Comparison of ENCODE assay signal across 18 mouse cellular contexts in the genomic region with DNA sequence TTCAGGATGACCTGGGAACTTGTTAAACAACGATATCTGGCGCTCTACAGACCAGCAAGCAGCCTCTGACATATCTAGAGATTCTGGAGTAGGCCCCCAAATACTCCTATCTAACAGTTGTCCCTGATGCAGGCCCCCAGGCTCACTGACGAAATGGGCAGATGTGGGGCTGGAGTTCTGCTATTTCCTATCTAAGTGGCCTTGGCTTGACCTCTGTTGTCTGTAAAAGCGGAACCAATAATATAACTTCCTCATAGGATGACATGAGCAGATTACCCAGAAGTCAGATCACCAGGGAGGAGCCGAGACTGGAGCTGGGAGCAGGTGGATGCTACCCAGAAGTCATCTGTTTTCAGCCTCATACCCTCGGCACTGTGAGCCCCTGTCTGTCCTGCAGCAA. TPM values are rescaled to one million over a fixed set of nuclear protein-coding genes. Genes with fewer than 3 reads are reported as not detected.
A peak's percentile ranks its signal among the peaks of the same experiment; 100 is the strongest.
DNase-seq lines count a peak whose midpoint lies in the region; ATAC-seq and TF ChIP-seq lines count a peak whose summit lies in the region.
"Had no signal": no experiment of that assay in that cellular context is flagged by ENCODE, and none has a peak within 500 bp of the region (broad histone marks: within the 10 kb centered on the region; RNA-seq: fewer than 3 reads in every experiment).

No protein-coding gene starts in this region.

- H3K36me3 ChIP-seq in liver, embryonic 16.5 days (ENCODE audit: control insufficient read depth, insufficient read depth): no peaks in the 10 kb centered on the region
- no peaks in the 10 kb centered on the region for H3K36me3 ChIP-seq in liver, embryonic 11.5 days (ENCODE audit: control insufficient read depth, insufficient read depth, low read length)
- no peaks in the 10 kb centered on the region for H3K36me3 ChIP-seq in forebrain, postnatal 0 days (ENCODE audit: insufficient read depth)
- H3K36me3 ChIP-seq: hindbrain, embryonic 15.5 days; midbrain, embryonic 10.5 days had no signal

- no peak for DNase-seq in liver, embryonic 11.5 days (ENCODE audit: low spot score)
- DNase-seq in B cell, adult 2 months: peak; percentile 33 to 40
- DNase-seq in forebrain, postnatal 0 days: no peak
- no peak for DNase-seq in ovary, postnatal 36 days (ENCODE audit: low spot score)
- DNase-seq: cerebellum, postnatal 10 days; gastrocnemius, postnatal 36 days; kidney, adult 8-10 months; thymus, postnatal 36 days had no signal

- H3K9ac ChIP-seq in liver, embryonic 16.5 days (ENCODE audit: low read depth, low read length): no peak overlapping the region
- H3K9ac ChIP-seq in liver, embryonic 11.5 days (ENCODE audit: low read depth, low read length): no peak overlapping the region
- no peak overlapping the region for H3K9ac ChIP-seq in forebrain, postnatal 0 days
- H3K9ac ChIP-seq: hindbrain, embryonic 15.5 days; liver, embryonic 14.5 days had no signal

- WGBS in liver, embryonic 16.5 days (ENCODE audit: insufficient replicate concordance): 20% methylated on average over 6 of the region's 6 CpGs
- WGBS in liver, embryonic 11.5 days: 29% methylated on average over 6 of the region's 6 CpGs
- WGBS in forebrain, postnatal 0 days: 85% methylated on average over 6 of the region's 6 CpGs

- TF ChIP-seq CTCF in forebrain, postnatal 0 days (IDR thresholded peaks at IDR 0.05; ENCODE audit: low read depth): no peak

- no peak overlapping the region for H3K4me3 ChIP-seq in liver, embryonic 16.5 days (ENCODE audit: low read depth, low read length)
- no peak overlapping the region for H3K4me3 ChIP-seq in liver, embryonic 11.5 days (ENCODE audit: low read depth, low read length)
- no peak overlapping the region for H3K4me3 ChIP-seq in brown adipose tissue, adult 24 weeks (ENCODE audit: insufficient read depth, low read depth, low read length)
- H3K4me3 ChIP-seq in forebrain, postnatal 0 days (ENCODE audit: low read depth, low read length): no peak overlapping the region
- H3K4me3 ChIP-seq: hindbrain, embryonic 15.5 days; midbrain, embryonic 10.5 days had no signal

- ATAC-seq in liver, embryonic 16.5 days (ENCODE audit: low read depth): peak; percentile 27; the same call in 1 of the 2 replicates
- ATAC-seq in liver, embryonic 11.5 days (replicated peaks; ENCODE audit: low FRiP score): no peak; the same call in 1 of the 2 replicates
- peak; percentile 79 for ATAC-seq in monocyte, adult 5-6 weeks (replicated peaks; ENCODE audit: insufficient number of reproducible peaks, low FRiP score, low TSS enrichment, poor library complexity, severe bottlenecking)
- ATAC-seq in forebrain, postnatal 0 days: no peak

- H3K4me1 ChIP-seq in liver, embryonic 16.5 days (ENCODE audit: control insufficient read depth, low read depth, low read length): no peaks in the 10 kb centered on the region
- H3K4me1 ChIP-seq in liver, embryonic 11.5 days (replicated peaks; ENCODE audit: control insufficient read depth, insufficient read depth, low read length): peaks cover 9% of the 10 kb centered on the region; the same call in 1 of the 2 replicates
- H3K4me1 ChIP-seq in brown adipose tissue, adult 24 weeks (ENCODE audit: control insufficient read depth, insufficient read depth, insufficient read length, low read length): no peaks in the 10 kb centered on the region
- H3K4me1 ChIP-seq in forebrain, postnatal 0 days (ENCODE audit: insufficient read depth): no peaks in the 10 kb centered on the region
- H3K4me1 ChIP-seq: hindbrain, embryonic 15.5 days had no signal

- H3K27me3 ChIP-seq in liver, embryonic 16.5 days (ENCODE audit: control insufficient read depth, insufficient read depth, low read depth, low read length): 0 out of 2 replicates have a peak, but pooled peaks cover 2% of the 10 kb centered on the region
- no peaks in the 10 kb centered on the region for H3K27me3 ChIP-seq in liver, embryonic 11.5 days (replicated peaks; ENCODE audit: control insufficient read depth, insufficient read depth, low read length)
- no peaks in the 10 kb centered on the region for H3K27me3 ChIP-seq in forebrain, postnatal 0 days (ENCODE audit: insufficient read depth, low read length)
- H3K27me3 ChIP-seq: hindbrain, embryonic 15.5 days had no signal

- H3K4me2 ChIP-seq in liver, embryonic 16.5 days (ENCODE audit: low read depth, low read length): no peak overlapping the region
- H3K4me2 ChIP-seq in liver, embryonic 11.5 days: no peak overlapping the region
- no peak overlapping the region for H3K4me2 ChIP-seq in forebrain, postnatal 0 days (ENCODE audit: low read depth)
- H3K4me2 ChIP-seq: hindbrain, embryonic 15.5 days had no signal

- no peak overlapping the region for H3K27ac ChIP-seq in liver, embryonic 16.5 days (ENCODE audit: low read length)
- H3K27ac ChIP-seq in liver, embryonic 11.5 days (ENCODE audit: low read depth, low read length): no peak overlapping the region
- H3K27ac ChIP-seq in brown adipose tissue, adult 24 weeks (replicated peaks; ENCODE audit: low read depth, low read length): peak overlapping the region; percentile 87
- H3K27ac ChIP-seq in forebrain, postnatal 0 days (ENCODE audit: low read depth, low read length): no peak overlapping the region
- H3K27ac ChIP-seq: hindbrain, embryonic 15.5 days; liver, embryonic 14.5 days; midbrain, embryonic 10.5 days had no signal

- H3K9me3 ChIP-seq in liver, embryonic 16.5 days (replicated peaks; ENCODE audit: control insufficient read depth, low read length): no peaks in the 10 kb centered on the region
- H3K9me3 ChIP-seq in liver, embryonic 11.5 days (ENCODE audit: control insufficient read depth, low read length): no peaks in the 10 kb centered on the region
- H3K9me3 ChIP-seq in forebrain, postnatal 0 days (ENCODE audit: low read length): no peaks in the 10 kb centered on the region
- H3K9me3 ChIP-seq: hindbrain, embryonic 15.5 days; midbrain, embryonic 10.5 days had no signal

RNA-seq across cellular contexts. Expression of gene Pkd1l2, which starts 27.2 kb away (rescaled TPM):
- not detected in 2 replicates for polyA plus RNA-seq in liver, embryonic 16.5 days (2015; fragmentation: Nextera tagmentation; extraction: Ambion mirVana)
- polyA plus RNA-seq in liver, embryonic 11.5 days (2014; fragmentation: Nextera tagmentation; extraction: Ambion mirVana): 0.03 and 0.16 TPM in 2 replicates
- not detected in 2 replicates for polyA plus RNA-seq in brown adipose tissue, adult 24 weeks (2012; ENCODE audit: insufficient read depth, insufficient read length, missing spikeins)
- 1.6 to 2.5 TPM in 2 of 3 replicates, not detected in the other for total RNA-seq in monocyte, adult 5-6 weeks (2017)
- not detected in 2 replicates for total RNA-seq in forebrain, postnatal 0 days (2014; rRNA removed)
- 0.06 TPM in 1 of 2 replicates, not detected in the other for polyA plus RNA-seq in forebrain, postnatal 0 days (2015; fragmentation: Nextera tagmentation; extraction: Ambion mirVana)
- total RNA-seq: left cerebral cortex, postnatal 10 days had no signal
- polyA plus RNA-seq: embryonic facial prominence, embryonic 11.5 days; heart, embryonic 16.5 days; liver, embryonic 14.5 days had no signal

RNA-seq across cellular contexts. Expression of gene Bco1, which starts 40.6 kb away (rescaled TPM):
- polyA plus RNA-seq in liver, embryonic 16.5 days (2015; fragmentation: Nextera tagmentation; extraction: Ambion mirVana): 5.6 and 5.8 TPM in 2 replicates
- 11.3 and 11.9 TPM in 2 replicates for polyA plus RNA-seq in liver, embryonic 11.5 days (2014; fragmentation: Nextera tagmentation; extraction: Ambion mirVana)
- polyA plus RNA-seq in brown adipose tissue, adult 24 weeks (2012; ENCODE audit: insufficient read depth, insufficient read length, missing spikeins): not detected in 2 replicates
- total RNA-seq in monocyte, adult 5-6 weeks (2017): 0.95 TPM in 1 of 3 replicates, not detected in the others
- not detected in 2 replicates for total RNA-seq in forebrain, postnatal 0 days (2014; rRNA removed)
- 0.31 TPM in 1 of 2 replicates, not detected in the other for polyA plus RNA-seq in forebrain, postnatal 0 days (2015; fragmentation: Nextera tagmentation; extraction: Ambion mirVana)
- total RNA-seq: layer of hippocampus, adult 18-20 months; left cerebral cortex, postnatal 10 days had no signal
- polyA plus RNA-seq: heart, embryonic 16.5 days had no signal

Comparison
In these comparisons a context has a peak if more than half of its experiments do, and no peak if none do; other contexts are left out.
1. ATAC-seq: peak in liver, embryonic 16.5 days (single experiment) and monocyte, adult 5-6 weeks (single experiment); none in liver, embryonic 11.5 days (single experiment) and forebrain, postnatal 0 days (single experiment).
2. DNase-seq: peak in B cell, adult 2 months (2 of 2); none in liver, embryonic 11.5 days (single experiment), forebrain, postnatal 0 days (single experiment) and ovary, postnatal 36 days (single experiment).